Mouse (Mus musculus): ENCODE measurements around the gene Icmt.

Gene Icmt

GRCm38 (mm10) chr4:152304685-152305084, 7.7 kb downstream of the Icmt start:
- DNase-seq: no peak

- no peak for DNase-seq
Observed at GRCm38 (mm10) chr4:152305991-152306390, 9.0 kb downstream of the Icmt start.

- DNase-seq: no peak
Observed at GRCm38 (mm10) chr4:152307542-152307941, 10.5 kb downstream of the Icmt start.

GRCm38 (mm10) chr4:152312186-152312585, 15.2 kb downstream of the Icmt start:
- DNase-seq: no peak

GRCm38 (mm10) chr4:152313211-152313632, 16.2 kb downstream of the Icmt start:
- DNase-seq: no peak

GRCm38 (mm10) chr4:152313934-152314333, 16.9 kb downstream of the Icmt start:
- DNase-seq: no peak

- no peak for DNase-seq
Observed at GRCm38 (mm10) chr4:152315498-152316213, 18.6 kb downstream of the Icmt start.

GRCm38 (mm10) chr4:152317631-152318033, 20.6 kb downstream of the Icmt start:
- no peak for DNase-seq

- peak; percentile 48 for DNase-seq
Observed at GRCm38 (mm10) chr4:152318517-152319234, 21.6 kb downstream of the Icmt start, which contains the start of gene Rnf207. Rnf207 (minus strand) TSS chr4:152318993.

- DNase-seq: no peak
Observed at GRCm38 (mm10) chr4:152321464-152321863, 24.4 kb downstream of the Icmt start.

- DNase-seq: no peak
Observed at GRCm38 (mm10) chr4:152324641-152325562, 27.9 kb downstream of the Icmt start.

GRCm38 (mm10) chr4:152325574-152326411, 28.8 kb downstream of the Icmt start, which contains the start of gene Rpl22:
Rpl22 (plus strand) TSS chr4:152325742.
- peak; percentile 91 for DNase-seq

- no peak for DNase-seq
Observed at GRCm38 (mm10) chr4:152326543-152326942, 29.5 kb downstream of the Icmt start.

GRCm38 (mm10) chr4:152328691-152329090, 31.7 kb downstream of the Icmt start:
- DNase-seq: peak; percentile 55

- DNase-seq: peak; percentile 64
Observed at GRCm38 (mm10) chr4:152332952-152333351, 35.9 kb downstream of the Icmt start.

GRCm38 (mm10) chr4:152333587-152333986, 36.6 kb downstream of the Icmt start:
- DNase-seq: no peak

- DNase-seq: no peak
Observed at GRCm38 (mm10) chr4:152337772-152338171, 40.7 kb downstream of the Icmt start.

GRCm38 (mm10) chr4:152338419-152339292, 41.6 kb downstream of the Icmt start, which contains the start of gene Chd5:
Chd5 (plus strand) TSS chr4:152338651.
- DNase-seq: no peak

- no peak for DNase-seq
Observed at GRCm38 (mm10) chr4:152339293-152339790, 42.3 kb downstream of the Icmt start.

- peak; percentile 29 for DNase-seq
Observed at GRCm38 (mm10) chr4:152340584-152341284, 43.7 kb downstream of the Icmt start.

All from thymus, postnatal 25 days (tissue).